Mouse (Mus musculus) intestine, embryonic 14.5 days (tissue): Measurements from ENCODE around the gene Ifna11. TPM values are rescaled to one million over a fixed set of nuclear protein-coding genes. Genes with fewer than 3 reads are reported as not detected.
"Not testable (repeated sequence)": the region's sequence is repeated elsewhere in the genome, so short reads cannot be mapped to it uniquely, and the experiment has no call there.

Source experiments
- ATAC-seq: fragments of 200-750 bp; cut with Nextera tagmentation; replicated peaks from 2 replicates; pipeline ENCODE4 v1.8.0; 2017; ENCODE audit warnings: low read depth, moderate number of reproducible peaks, moderate TSS enrichment, moderate library complexity; ENCODE audit not compliant: low FRiP score, low TSS enrichment
- DNase-seq: peaks from one replicate; pipeline ENCODE4 v3.0.0-alpha.2; 2018; ENCODE audit warnings: low spot score
- H3K27ac ChIP-seq: fragments of 300-500 bp; sonication (generic); 2 replicates; pipeline ENCODE4 v1.5.1; 2014; ENCODE audit warnings: low read depth, mild to moderate bottlenecking, control low read depth
- H3K27me3 ChIP-seq: fragments of 300-500 bp; sonication (generic); replicated peaks from 2 replicates; pipeline ENCODE4 v1.6.1; 2014; ENCODE audit warnings: low read length, control low read depth; ENCODE audit not compliant: control insufficient read depth, insufficient read depth
- H3K36me3 ChIP-seq: fragments of 300-500 bp; sonication (generic); 2 replicates; pipeline ENCODE4 v1.6.1; 2014; ENCODE audit warnings: low read length, control low read depth; ENCODE audit not compliant: control insufficient read depth, insufficient read depth
- H3K4me1 ChIP-seq: fragments of 300-500 bp; sonication (generic); replicated peaks from 2 replicates; pipeline ENCODE4 v1.6.1; 2014; ENCODE audit warnings: low read length, control low read depth, mixed read lengths; ENCODE audit not compliant: control insufficient read depth, insufficient read depth
- H3K4me2 ChIP-seq: fragments of 300-500 bp; sonication (generic); 2 replicates; pipeline ENCODE4 v1.6.1; 2014; ENCODE audit warnings: low read length
- H3K4me3 ChIP-seq: fragments of 300-500 bp; sonication (generic); 2 replicates; pipeline ENCODE4 v1.5.1; 2014; ENCODE audit warnings: low read depth, low read length, control low read depth, mixed read lengths
- H3K9ac ChIP-seq: fragments of 300-500 bp; sonication (generic); 2 replicates; pipeline ENCODE4 v1.6.1; 2014; ENCODE audit warnings: mild to moderate bottlenecking, low read length
- H3K9me3 ChIP-seq: fragments of 300-500 bp; sonication (generic); 2 replicates; pipeline ENCODE4 v1.6.1; 2016; ENCODE audit warnings: low read length, control low read depth; ENCODE audit not compliant: control insufficient read depth
- WGBS: fragments of 180-500 bp; shearing (Covaris S2); extraction: QIAGEN DNeasy Blood & Tissue Kit; methylation state at CpG from one replicate; pipeline ENCODE4 v1.1.7; 2014; 5-methylcytosine and 5-hydroxymethylcytosine counted together
- polyA plus RNA-seq: library from polyadenylated mRNA; unstranded; fragments of >200 nt; fragmentation: Nextera tagmentation; extraction: Ambion mirVana; gene quantifications from 2 replicates; pipeline ENCODE4 v1.2.1, GENCODE M21; 2014

The Ifna11 gene
- polyA plus RNA-seq, result not detected in 2 replicates

DNA sequence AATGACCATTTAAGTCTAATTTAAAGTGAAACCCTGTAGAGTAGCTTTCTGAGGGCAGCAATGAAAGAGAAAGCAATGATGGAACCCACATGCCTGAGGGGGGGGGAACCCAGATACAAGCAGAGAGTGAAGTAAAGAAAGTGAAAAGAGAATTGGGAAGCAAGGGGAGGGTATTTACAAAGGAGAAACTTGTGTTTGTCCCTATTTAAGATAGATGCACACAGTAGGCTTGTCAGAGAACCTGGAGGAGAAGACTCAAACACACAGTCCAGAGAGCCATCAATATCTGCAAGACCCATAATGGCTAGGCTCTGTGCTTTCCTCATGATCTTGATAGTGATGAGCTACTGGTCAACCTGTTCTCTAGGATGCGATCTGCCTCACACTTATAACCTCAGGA, at the start of gene Ifna11:
TSS of gene Ifna11 (plus strand) at position 301 of the 400 bp plus-strand sequence.
- Histone ChIP-seq H3K4me3 (no peak within 1 kb of the TSS), H3K9ac (no peak within 1 kb of the TSS), H3K36me3 (no peaks in the 10 kb centered on the region), H3K4me2 (no peak within 1 kb of the TSS), H3K4me1 (no peaks in the 10 kb centered on the region), H3K27me3 (no peaks in the 10 kb centered on the region), H3K9me3 (no peaks in the 10 kb centered on the region), H3K27ac (no peak within 1 kb of the TSS)
- DNase-seq (no peak), ATAC-seq (no peak)
- 91% methylated on average over 1 of the region's 1 CpGs for WGBS

DNA sequence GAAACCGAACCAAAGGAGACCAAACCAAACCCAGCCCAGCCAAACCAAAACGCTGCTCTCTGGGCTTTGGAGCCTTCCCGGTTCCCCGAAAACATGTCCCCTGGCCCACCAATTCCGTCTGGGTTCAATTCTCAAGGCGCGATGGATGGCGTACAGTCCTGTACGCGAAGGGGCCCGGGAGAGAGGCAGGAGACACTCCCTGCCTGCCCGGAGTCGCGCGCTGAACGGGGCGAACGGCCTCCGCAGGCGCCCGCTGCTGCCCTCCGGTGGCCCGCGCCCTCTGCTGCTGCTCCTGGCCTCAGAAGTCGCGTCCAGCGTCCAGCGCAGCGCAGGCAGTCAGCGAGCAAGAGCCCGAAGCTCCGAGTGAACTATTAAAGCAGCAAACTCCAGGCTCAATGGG, 46.2 kb upstream of the Ifna11 start, which contains the start of gene Gm13290:
TSS of gene Gm13290 (plus strand) at position 301 of the 400 bp plus-strand sequence.
- not testable (repeated sequence) for H3K4me3 ChIP-seq, DNase-seq, H3K9me3 ChIP-seq, H3K27me3 ChIP-seq, H3K27ac ChIP-seq, H3K36me3 ChIP-seq, H3K9ac ChIP-seq, H3K4me2 ChIP-seq, ATAC-seq, H3K4me1 ChIP-seq
- WGBS, result no CpG with 5 or more reads among the region's 32 CpGs

DNA sequence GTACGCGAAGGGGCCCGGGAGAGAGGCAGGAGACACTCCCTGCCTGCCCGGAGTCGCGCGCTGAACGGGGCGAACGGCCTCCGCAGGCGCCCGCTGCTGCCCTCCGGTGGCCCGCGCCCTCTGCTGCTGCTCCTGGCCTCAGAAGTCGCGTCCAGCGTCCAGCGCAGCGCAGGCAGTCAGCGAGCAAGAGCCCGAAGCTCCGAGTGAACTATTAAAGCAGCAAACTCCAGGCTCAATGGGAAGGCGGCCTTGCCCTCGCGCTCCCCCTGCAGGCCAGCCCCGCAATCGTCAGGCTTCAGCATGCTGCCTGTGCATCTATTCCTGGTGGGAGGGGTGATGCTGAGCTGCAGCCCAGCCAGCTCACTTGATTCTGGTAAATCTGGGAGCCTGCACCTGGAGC, 43.1 kb upstream of the Ifna11 start, which contains the start of gene Gm13289:
TSS of gene Gm13289 (plus strand) at position 301 of the 400 bp plus-strand sequence.
- not testable (repeated sequence) for H3K4me2 ChIP-seq, H3K4me1 ChIP-seq, H3K27ac ChIP-seq, H3K4me3 ChIP-seq, H3K27me3 ChIP-seq, ATAC-seq, H3K36me3 ChIP-seq, H3K9me3 ChIP-seq, DNase-seq, H3K9ac ChIP-seq
- WGBS, result no CpG with 5 or more reads among the region's 29 CpGs

DNA sequence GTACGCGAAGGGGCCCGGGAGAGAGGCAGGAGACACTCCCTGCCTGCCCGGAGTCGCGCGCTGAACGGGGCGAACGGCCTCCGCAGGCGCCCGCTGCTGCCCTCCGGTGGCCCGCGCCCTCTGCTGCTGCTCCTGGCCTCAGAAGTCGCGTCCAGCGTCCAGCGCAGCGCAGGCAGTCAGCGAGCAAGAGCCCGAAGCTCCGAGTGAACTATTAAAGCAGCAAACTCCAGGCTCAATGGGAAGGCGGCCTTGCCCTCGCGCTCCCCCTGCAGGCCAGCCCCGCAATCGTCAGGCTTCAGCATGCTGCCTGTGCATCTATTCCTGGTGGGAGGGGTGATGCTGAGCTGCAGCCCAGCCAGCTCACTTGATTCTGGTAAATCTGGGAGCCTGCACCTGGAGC, 40.2 kb upstream of the Ifna11 start, which contains the start of gene Gm13272:
TSS of gene Gm13272 (plus strand) at position 301 of the 400 bp plus-strand sequence.
- not testable (repeated sequence) for ATAC-seq, H3K4me2 ChIP-seq, H3K4me1 ChIP-seq, H3K36me3 ChIP-seq, H3K9ac ChIP-seq, DNase-seq, H3K9me3 ChIP-seq, H3K4me3 ChIP-seq, H3K27me3 ChIP-seq, H3K27ac ChIP-seq
- WGBS, result no CpG with 5 or more reads among the region's 29 CpGs

DNA sequence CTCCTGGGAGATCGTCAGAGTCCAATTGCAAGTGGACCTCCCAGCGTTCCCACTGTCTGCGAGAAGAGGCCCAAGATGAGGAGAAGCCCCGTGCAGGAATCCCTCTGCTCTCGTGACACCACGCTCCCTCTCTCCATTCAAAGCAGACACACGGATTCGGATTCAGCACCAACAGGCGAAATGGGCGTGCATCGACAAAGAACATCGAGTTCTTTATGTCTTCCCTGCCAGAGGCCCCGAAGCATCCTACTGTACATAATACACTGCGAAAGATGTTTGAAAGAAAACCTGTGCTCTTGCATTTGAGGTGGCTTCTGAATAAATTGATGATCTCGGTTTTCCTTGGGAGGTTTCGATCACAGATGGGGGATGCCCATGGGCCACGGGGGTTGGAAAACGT, 39.4 kb upstream of the Ifna11 start:
- not testable (repeated sequence) for H3K4me2 ChIP-seq, H3K27ac ChIP-seq, H3K36me3 ChIP-seq, H3K9me3 ChIP-seq, ATAC-seq, H3K4me3 ChIP-seq, DNase-seq, H3K9ac ChIP-seq, H3K27me3 ChIP-seq, H3K4me1 ChIP-seq
- 49% methylated on average over 15 of the region's 18 CpGs for WGBS

DNA sequence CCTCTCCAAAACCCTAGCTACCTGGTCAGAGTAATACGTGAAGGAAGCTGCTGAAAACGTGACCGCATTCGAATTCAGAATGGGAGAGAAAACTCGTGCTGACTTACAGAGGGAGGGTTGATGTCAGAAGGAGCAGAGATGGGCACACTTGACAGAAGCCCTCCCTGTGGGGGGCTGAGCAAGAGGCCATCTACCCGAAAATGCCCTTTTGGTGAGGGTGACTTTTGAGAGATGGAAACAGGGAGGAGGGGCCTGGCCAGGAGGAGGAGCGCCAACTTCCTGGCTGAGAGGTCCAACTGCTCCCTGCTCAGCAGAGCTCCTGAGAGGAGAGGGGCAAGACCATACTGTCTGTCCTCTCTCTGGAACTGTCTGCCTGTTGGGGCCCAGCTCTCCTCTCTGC, 37.9 kb upstream of the Ifna11 start, which contains the start of gene Ifnz:
TSS of gene Ifnz (plus strand) at position 301 of the 400 bp plus-strand sequence.
- ATAC-seq, H3K4me3 ChIP-seq, H3K4me1 ChIP-seq, H3K27ac ChIP-seq, H3K9me3 ChIP-seq, DNase-seq, H3K36me3 ChIP-seq, H3K27me3 ChIP-seq, H3K9ac ChIP-seq: not testable (repeated sequence)
- WGBS, result 36% methylated on average over 3 of the region's 7 CpGs
- H3K4me2 ChIP-seq, result peak within 1 kb of the TSS; percentile 29; the same call in 1 of the 2 replicates

DNA sequence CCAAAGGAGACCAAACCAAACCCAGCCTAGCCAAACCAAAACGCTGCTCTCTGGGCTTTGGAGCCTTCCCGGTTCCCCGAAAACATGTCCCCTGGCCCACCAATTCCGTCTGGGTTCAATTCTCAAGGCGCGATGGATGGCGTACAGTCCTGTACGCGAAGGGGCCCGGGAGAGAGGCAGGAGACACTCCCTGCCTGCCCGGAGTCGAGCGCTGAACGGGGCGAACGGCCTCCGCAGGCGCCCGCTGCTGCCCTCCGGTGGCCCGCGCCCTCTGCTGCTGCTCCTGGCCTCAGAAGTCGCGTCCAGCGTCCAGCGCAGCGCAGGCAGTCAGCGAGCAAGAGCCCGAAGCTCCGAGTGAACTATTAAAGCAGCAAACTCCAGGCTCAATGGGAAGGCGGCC, 37.4 kb upstream of the Ifna11 start:
- not testable (repeated sequence) for H3K36me3 ChIP-seq, H3K27ac ChIP-seq, H3K27me3 ChIP-seq, H3K9me3 ChIP-seq, H3K9ac ChIP-seq, ATAC-seq, H3K4me1 ChIP-seq, DNase-seq, H3K4me3 ChIP-seq
- 0% methylated on average over 3 of the region's 31 CpGs for WGBS
- H3K4me2 ChIP-seq, result peak overlapping the region; percentile 29; the same call in 1 of the 2 replicates

DNA sequence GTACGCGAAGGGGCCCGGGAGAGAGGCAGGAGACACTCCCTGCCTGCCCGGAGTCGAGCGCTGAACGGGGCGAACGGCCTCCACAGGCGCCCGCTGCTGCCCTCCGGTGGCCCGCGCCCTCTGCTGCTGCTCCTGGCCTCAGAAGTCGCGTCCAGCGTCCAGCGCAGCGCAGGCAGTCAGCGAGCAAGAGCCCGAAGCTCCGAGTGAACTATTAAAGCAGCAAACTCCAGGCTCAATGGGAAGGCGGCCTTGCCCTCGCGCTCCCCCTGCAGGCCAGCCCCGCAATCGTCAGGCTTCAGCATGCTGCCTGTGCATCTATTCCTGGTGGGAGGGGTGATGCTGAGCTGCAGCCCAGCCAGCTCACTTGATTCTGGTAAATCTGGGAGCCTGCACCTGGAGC, 34.4 kb upstream of the Ifna11 start, which contains the start of gene Gm13276:
TSS of gene Gm13276 (plus strand) at position 301 of the 400 bp plus-strand sequence.
- not testable (repeated sequence) for H3K27ac ChIP-seq, H3K27me3 ChIP-seq, ATAC-seq, DNase-seq, H3K36me3 ChIP-seq, H3K4me2 ChIP-seq, H3K4me3 ChIP-seq, H3K4me1 ChIP-seq, H3K9ac ChIP-seq, H3K9me3 ChIP-seq
- no CpG with 5 or more reads among the region's 27 CpGs for WGBS

DNA sequence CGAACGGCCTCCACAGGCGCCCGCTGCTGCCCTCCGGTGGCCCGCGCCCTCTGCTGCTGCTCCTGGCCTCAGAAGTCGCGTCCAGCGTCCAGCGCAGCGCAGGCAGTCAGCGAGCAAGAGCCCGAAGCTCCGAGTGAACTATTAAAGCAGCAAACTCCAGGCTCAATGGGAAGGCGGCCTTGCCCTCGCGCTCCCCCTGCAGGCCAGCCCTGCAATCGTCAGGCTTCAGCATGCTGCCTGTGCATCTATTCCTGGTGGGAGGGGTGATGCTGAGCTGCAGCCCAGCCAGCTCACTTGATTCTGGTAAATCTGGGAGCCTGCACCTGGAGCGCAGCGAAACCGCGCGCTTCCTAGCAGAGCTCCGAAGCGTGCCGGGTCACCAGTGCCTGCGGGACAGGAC, 31.4 kb upstream of the Ifna11 start, which contains the start of gene Gm13277:
TSS of gene Gm13277 (plus strand) at position 231 of the 400 bp plus-strand sequence.
- not testable (repeated sequence) for H3K27me3 ChIP-seq, H3K9me3 ChIP-seq, H3K4me3 ChIP-seq, H3K27ac ChIP-seq, H3K9ac ChIP-seq, H3K36me3 ChIP-seq, H3K4me2 ChIP-seq, DNase-seq, ATAC-seq, H3K4me1 ChIP-seq
- 0% methylated on average over 3 of the region's 28 CpGs for WGBS
